Mouse (Mus musculus) heart, embryonic 14.5 days (tissue): ENCODE measurements around the gene Prpf19. TPM values are rescaled to one million over a fixed set of nuclear protein-coding genes. Genes with fewer than 3 reads are reported as not detected.

Experiments used
- ATAC-seq: fragments of 200-750 bp; cut with Nextera tagmentation; 2 replicates; pipeline ENCODE4 v1.8.0; 2017; ENCODE audit warnings: low read depth, moderate TSS enrichment; ENCODE audit not compliant: insufficient number of reproducible peaks, insufficient read depth, low FRiP score
- H3K27ac ChIP-seq, 2 experiments: fragments of 200-500 bp in 1 of 2; fragments of 300-500 bp in 1 of 2; sonication (generic) in 1 of 2; replicated peaks in 1 of 2; 2 replicates each; pipeline ENCODE4 v1.5.1; 2012 to 2014; ENCODE audit warnings: low read depth in 2 of 2, low read length in 2 of 2, control low read depth in 1 of 2, mild to moderate bottlenecking in 1 of 2, mixed read lengths in 1 of 2; ENCODE audit not compliant: control insufficient read depth in 1 of 2, insufficient read depth in 1 of 2
- H3K27me3 ChIP-seq: fragments of 300-500 bp; sonication (generic); 2 replicates; pipeline ENCODE4 v1.6.1; 2014; ENCODE audit warnings: mild to moderate bottlenecking, low read length, control low read depth; ENCODE audit not compliant: control insufficient read depth, insufficient read depth
- H3K36me3 ChIP-seq: fragments of 300-500 bp; sonication (generic); 2 replicates; pipeline ENCODE4 v1.6.1; 2014; ENCODE audit warnings: mild to moderate bottlenecking, control low read depth, low read length, mixed read lengths; ENCODE audit not compliant: control insufficient read depth, insufficient read depth
- H3K4me1 ChIP-seq, 2 experiments: fragments of 200-500 bp in 1 of 2; fragments of 300-500 bp in 1 of 2; sonication (generic) in 1 of 2; 2 replicates each; pipeline ENCODE4 v1.6.1; 2012 to 2014; ENCODE audit warnings: low read length in 2 of 2, control low read depth in 1 of 2, mixed read lengths in 1 of 2; ENCODE audit not compliant: control insufficient read depth in 2 of 2, insufficient read depth in 2 of 2
- H3K4me2 ChIP-seq: fragments of 300-500 bp; sonication (generic); 2 replicates; pipeline ENCODE4 v1.6.1; 2014; ENCODE audit warnings: mild to moderate bottlenecking, low read length
- H3K4me3 ChIP-seq, 2 experiments: fragments of 200-500 bp in 1 of 2; fragments of 300-500 bp in 1 of 2; sonication (generic) in 1 of 2; 2 replicates each; pipeline ENCODE4 v1.5.1; 2012 to 2014; ENCODE audit warnings: low read length in 2 of 2, mild to moderate bottlenecking in 2 of 2, control low read depth in 1 of 2, low read depth in 1 of 2, moderate library complexity in 1 of 2; ENCODE audit not compliant: control insufficient read depth in 1 of 2, insufficient read depth in 1 of 2
- H3K9ac ChIP-seq: fragments of 300-500 bp; sonication (generic); 2 replicates; pipeline ENCODE4 v1.6.1; 2014; ENCODE audit warnings: mild to moderate bottlenecking, low read length
- H3K9me3 ChIP-seq: fragments of 300-500 bp; sonication (generic); 2 replicates; pipeline ENCODE4 v1.6.1; 2016; ENCODE audit warnings: low read length, control low read depth; ENCODE audit not compliant: control insufficient read depth
- WGBS: fragments of 180-500 bp; shearing (Covaris S2); extraction: QIAGEN DNeasy Blood & Tissue Kit; methylation state at CpG from one replicate; pipeline ENCODE4 v1.1.7; 2014; 5-methylcytosine and 5-hydroxymethylcytosine counted together
- polyA plus RNA-seq: library from polyadenylated mRNA; unstranded; fragments of >200 nt; fragmentation: Nextera tagmentation; extraction: Ambion mirVana; gene quantifications from 2 replicates; pipeline ENCODE4 v1.2.1, GENCODE M21; 2014

The Prpf19 gene
- polyA plus RNA-seq, 1 experiment from 2014 or later = 32.0 TPM

DNA sequence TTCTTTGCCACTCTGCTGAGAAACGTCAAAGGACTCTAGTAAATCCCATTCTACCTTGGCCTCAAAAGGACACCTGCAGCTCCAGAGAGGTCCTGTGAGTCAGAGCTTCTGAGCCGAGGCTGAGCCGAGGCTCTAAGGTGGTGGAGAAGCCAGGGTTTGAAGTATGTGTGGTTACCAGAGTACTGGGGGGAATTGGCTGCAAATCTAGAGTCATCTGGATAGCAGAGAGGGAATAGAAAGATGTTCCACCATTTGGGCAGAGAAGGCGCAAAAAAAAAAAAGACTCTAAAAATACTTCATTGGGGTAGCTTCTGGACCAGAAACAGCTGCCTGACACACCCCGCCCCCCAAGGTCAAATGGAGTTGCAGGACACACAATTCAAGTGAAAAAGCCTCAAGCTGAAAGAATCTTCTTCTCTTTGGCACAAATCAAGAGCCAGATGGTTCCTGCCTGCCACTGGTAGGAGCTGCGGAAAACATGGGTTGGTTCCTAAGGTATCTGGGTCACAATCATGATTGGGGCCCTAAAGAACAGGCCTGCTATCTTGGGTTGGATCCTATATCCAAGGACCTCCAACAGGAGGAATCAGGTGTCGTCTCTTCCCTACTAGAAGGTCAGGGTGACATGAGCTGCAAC, 16.7 kb upstream of the Prpf19 start:
- 84% methylated on average over 7 of the region's 7 CpGs for WGBS
- peaks cover 19% of the 10 kb centered on the region for H3K36me3 ChIP-seq
- no peak overlapping the region for H3K4me2 ChIP-seq

DNA sequence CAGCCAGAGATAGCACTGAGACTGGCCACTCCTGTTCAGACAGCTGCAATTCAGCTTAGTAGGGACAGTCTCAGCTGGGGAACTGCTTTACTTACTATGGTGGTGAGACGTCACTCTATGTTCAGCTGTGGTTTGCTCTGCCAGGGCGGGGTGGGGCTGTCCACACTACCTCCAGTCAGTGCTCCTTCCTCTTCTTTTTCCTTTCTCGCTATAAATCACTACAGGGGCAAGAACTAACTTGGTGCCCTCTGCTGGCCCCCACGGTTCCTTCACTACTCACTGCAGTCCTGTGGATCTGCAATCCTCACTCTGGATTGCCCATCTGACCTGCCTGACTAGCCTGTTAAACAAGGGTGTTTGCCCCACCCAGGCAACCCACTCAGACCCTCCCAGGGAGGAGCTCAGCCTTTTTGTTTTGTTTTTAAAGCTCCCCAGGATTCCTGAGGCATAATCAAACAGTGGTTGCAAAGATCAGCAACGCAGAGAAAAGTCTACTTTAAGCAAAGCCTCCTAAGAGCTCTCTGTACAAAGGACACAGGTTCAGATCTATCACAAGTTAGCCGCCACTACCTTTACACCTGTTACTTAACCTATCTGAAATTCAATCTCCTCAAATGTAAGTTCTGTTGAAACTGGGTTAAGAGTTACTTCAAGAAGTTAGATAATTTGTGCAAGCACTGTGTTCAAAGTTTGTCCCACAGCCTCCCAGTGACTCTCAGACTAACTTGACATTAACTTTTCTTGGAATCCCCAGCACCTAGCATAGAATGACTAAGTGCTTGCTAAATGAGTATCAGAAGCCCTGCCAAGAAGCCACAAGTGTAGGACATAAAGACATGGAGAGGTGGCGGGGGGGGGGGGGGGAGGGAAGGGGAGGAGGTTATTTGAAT, 14.7 kb upstream of the Prpf19 start:
- peaks cover 8% of the 10 kb centered on the region for H3K9me3 ChIP-seq
- H3K36me3 ChIP-seq = peaks cover 7% of the 10 kb centered on the region; the same call in 1 of the 2 replicates
- H3K9ac ChIP-seq = peak overlapping the region; percentile 83
- ATAC-seq = no peak
- H3K27ac ChIP-seq = 0 out of 4 replicates have a peak overlapping the region, but pooled peaks of 1 of the 2 experiments have one; percentile 1
- peak overlapping the region; percentile 53 to 67; a peak in 3 of 4 replicates for H3K4me3 ChIP-seq
- H3K4me1 ChIP-seq = peaks cover 2 to 24% of the 10 kb centered on the region in 2 experiments; a peak in 3 of 4 replicates
- H3K27me3 ChIP-seq = no peaks in the 10 kb centered on the region
- H3K4me2 ChIP-seq = peak overlapping the region; percentile 97
- 43% methylated on average over 7 of the region's 7 CpGs for WGBS

More for the DNA sequence above, 16.7 kb upstream of the Prpf19 start:
- Histone ChIP-seq H3K9ac (no peak overlapping the region), H3K4me3 (no peak overlapping the region), H3K9me3 (no peaks in the 10 kb centered on the region), H3K27ac (no peak overlapping the region), H3K4me1 (peaks cover 2 to 24% of the 10 kb centered on the region in 2 experiments; a peak in 3 of 4 replicates), H3K27me3 (no peaks in the 10 kb centered on the region)
- no peak for ATAC-seq

DNA sequence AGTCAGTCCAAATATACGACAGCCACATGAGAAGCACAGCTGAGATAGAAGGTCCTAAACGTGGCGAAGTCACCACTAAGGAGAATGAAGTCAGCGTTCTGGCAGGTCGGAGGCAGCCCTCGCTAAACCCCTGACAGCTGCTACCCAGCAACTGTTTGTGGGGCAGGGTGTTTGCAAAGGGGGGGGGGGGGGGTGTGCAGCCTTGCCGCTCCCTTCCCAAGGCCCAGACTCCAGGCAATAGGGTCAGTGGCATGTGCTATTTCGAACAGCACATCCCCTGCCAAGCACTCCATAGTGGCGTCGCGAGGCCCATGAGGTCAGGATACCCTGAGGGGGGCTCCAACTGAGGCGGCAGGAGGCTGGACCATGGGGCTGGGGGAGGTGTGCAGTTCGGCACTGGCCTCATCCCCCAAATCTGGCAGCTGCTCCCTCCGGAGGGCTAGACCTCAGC, 14.0 kb upstream of the Prpf19 start:
- Histone ChIP-seq H3K27me3 (no peaks in the 10 kb centered on the region), H3K27ac (peak overlapping the region in 1 of 2 experiments; percentile 97; a peak in 3 of 4 replicates), H3K9ac (peak overlapping the region; percentile 83), H3K4me1 (peaks cover 2 to 24% of the 10 kb centered on the region in 2 experiments; a peak in 3 of 4 replicates), H3K4me2 (peak overlapping the region; percentile 97), H3K36me3 (peaks cover 7% of the 10 kb centered on the region; the same call in 1 of the 2 replicates), H3K4me3 (peak overlapping the region; percentile 53 to 67), H3K9me3 (peaks cover 13% of the 10 kb centered on the region)
- peak; percentile 58 for ATAC-seq
- WGBS = 1% methylated on average over 14 of the region's 14 CpGs

DNA sequence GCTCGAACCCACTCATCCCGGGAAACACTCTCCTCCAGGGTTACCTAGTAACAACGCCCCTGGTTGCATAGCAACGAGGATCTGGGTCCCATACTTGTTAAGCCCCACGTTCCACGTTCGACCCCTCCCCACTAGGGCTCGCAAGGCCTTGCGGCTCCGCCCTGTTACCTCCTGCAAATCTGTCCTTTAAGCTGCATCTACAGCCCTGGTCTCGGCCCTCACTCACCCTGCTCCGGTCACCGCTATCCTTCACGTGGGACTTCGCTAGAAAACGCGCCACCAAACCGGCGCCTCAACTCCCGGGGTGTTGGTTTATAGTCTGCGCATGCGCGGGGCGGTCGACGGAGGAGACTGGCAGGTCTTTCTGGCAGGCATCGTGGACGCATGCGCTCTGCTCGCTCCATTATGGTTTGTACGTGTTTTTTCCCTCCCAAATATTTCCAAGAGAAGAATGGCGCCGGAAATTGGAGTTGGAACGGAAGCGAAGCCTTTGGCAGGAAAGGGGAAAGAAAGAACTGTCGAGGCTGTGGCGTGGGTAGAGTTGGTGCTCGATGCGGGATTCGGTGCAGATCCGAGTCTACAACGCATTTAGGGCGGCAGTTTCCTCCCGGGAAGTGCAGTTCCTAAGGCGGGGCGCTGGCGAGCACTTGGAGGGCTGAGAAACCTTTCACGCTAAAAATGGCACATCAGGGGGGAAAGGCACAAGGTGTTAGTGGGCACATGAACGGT, 13.4 kb upstream of the Prpf19 start, which contains the start of gene Tmem109:
Gene Tmem109, minus strand, starts transcription at position 576 of the 729 bp plus-strand sequence.
- peaks cover 2 to 24% of the 10 kb centered on the region in 2 experiments; a peak in 3 of 4 replicates for H3K4me1 ChIP-seq
- peak within 1 kb of the TSS; percentile 92 to 97 for H3K27ac ChIP-seq
- peaks cover 18% of the 10 kb centered on the region for H3K9me3 ChIP-seq
- H3K9ac ChIP-seq = peak within 1 kb of the TSS; percentile 83
- H3K4me3 ChIP-seq = peak within 1 kb of the TSS; percentile 53 to 67
- H3K4me2 ChIP-seq = peak within 1 kb of the TSS; percentile 97
- H3K36me3 ChIP-seq = peaks cover 7% of the 10 kb centered on the region; the same call in 1 of the 2 replicates
- H3K27me3 ChIP-seq = no peaks in the 10 kb centered on the region
- WGBS = under 1% methylated on average over 49 of the region's 49 CpGs
- peak; percentile 86 for ATAC-seq

DNA sequence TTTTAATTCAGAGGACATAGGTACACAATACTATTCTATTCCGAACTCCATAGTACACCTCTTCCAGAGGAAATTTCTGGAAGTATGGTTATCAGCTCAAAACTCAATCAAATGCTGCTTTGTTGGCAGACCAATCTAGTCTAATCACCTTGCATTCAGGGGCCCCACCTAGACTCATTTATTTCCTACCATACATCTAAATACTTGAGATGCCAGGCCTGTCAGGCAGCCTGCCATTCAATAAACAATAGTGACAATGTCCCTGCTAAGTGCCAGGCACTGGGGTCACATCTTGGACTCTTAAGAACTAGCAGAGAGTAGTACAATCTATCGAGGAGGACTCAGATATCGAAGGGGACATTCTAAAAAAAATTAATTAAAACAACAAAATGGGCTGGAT, 2.8 kb upstream of the Prpf19 start:
- Histone ChIP-seq H3K36me3 (0 out of 2 replicates have a peak, but pooled peaks cover 3% of the 10 kb centered on the region), H3K27me3 (no peaks in the 10 kb centered on the region), H3K27ac (no peak overlapping the region), H3K4me2 (no peak overlapping the region), H3K4me3 (no peak overlapping the region), H3K9me3 (no peaks in the 10 kb centered on the region), H3K9ac (no peak overlapping the region), H3K4me1 (peaks cover 0 to 13% of the 10 kb centered on the region in 2 experiments; a peak in 3 of 4 replicates)
- no peak for ATAC-seq
- WGBS = 82% methylated on average over 3 of the region's 3 CpGs

DNA sequence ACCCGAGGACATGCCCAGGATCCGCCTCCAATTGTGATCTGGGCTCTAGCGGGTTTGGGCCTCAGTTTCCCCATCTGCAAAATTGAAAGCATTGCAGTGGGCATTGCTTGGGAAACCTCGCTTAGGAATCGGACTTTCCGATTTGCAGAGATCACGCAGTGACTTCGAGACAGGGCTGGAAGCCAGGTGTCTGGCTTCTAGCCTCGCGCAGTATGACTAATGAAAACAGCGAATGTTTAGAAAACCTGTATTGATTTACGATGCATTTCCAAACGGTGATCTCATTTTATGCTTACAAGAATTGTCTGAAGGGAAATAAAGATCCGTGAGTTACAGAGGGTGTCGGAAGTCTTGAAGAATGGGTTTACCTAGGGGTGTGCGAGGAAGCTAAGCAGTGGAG, 677 bp downstream of the Prpf19 start:
- no peaks in the 10 kb centered on the region for H3K27me3 ChIP-seq
- peaks cover 0 to 19% of the 10 kb centered on the region in 2 experiments; a peak in 3 of 4 replicates for H3K4me1 ChIP-seq
- peak overlapping the region; percentile 78 to 93 for H3K27ac ChIP-seq
- peak overlapping the region; percentile 90 for H3K4me2 ChIP-seq
- no peak for ATAC-seq
- H3K36me3 ChIP-seq = peaks cover 38% of the 10 kb centered on the region
- H3K9ac ChIP-seq = peak overlapping the region; percentile 84
- H3K4me3 ChIP-seq = peak overlapping the region; percentile 73 to 99
- 3% methylated on average over 16 of the region's 16 CpGs for WGBS
- no peaks in the 10 kb centered on the region for H3K9me3 ChIP-seq

DNA sequence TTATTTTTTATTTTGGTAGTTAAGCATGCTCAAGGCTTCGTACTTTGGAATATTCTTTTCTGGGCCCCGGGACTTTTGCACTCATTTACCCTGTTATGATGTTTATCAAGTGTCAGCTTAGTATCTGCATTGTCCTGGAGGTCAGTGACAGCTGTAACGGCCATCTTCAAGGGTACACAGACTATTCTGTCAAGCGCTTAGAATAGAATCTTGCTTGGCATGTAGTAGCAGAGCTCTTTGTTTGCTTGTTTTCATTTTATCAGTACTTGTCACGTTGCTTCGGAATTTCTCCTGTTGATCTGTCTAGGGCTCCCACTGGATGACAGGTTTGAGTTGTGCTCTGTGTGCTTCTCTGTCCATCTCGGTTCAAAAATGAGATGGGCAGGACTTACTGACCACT, 1.8 kb downstream of the Prpf19 start:
- H3K36me3 ChIP-seq = peaks cover 50% of the 10 kb centered on the region
- H3K4me2 ChIP-seq = peak overlapping the region; percentile 90
- no peaks in the 10 kb centered on the region for H3K9me3 ChIP-seq
- 23% methylated on average over 7 of the region's 7 CpGs for WGBS
- peak overlapping the region; percentile 84 for H3K9ac ChIP-seq
- peak overlapping the region; percentile 67 to 78 for H3K27ac ChIP-seq
- ATAC-seq = no peak
- H3K27me3 ChIP-seq = no peaks in the 10 kb centered on the region
- H3K4me1 ChIP-seq = peaks cover 0 to 19% of the 10 kb centered on the region in 2 experiments; a peak in 3 of 4 replicates
- H3K4me3 ChIP-seq = peak overlapping the region; percentile 14 to 73; a peak in 3 of 4 replicates
